Mouse (Mus musculus) limb, embryonic 14.5 days (tissue): ENCODE data around the gene Ubtd2. TPM values are rescaled to one million over a fixed set of nuclear protein-coding genes. Genes with fewer than 3 reads are reported as not detected.
A peak's percentile ranks its signal among the peaks of the same experiment; 100 is the strongest.

Source experiments
- ATAC-seq: fragments of 200-750 bp; cut with Nextera tagmentation; 2 replicates; pipeline ENCODE4 v1.8.0; 2017; ENCODE audit warnings: low read depth, moderate number of reproducible peaks, moderate TSS enrichment; ENCODE audit not compliant: low FRiP score
- DNase-seq: peaks from one replicate; pipeline ENCODE4 v3.0.0-alpha.2; 2015; ENCODE audit warnings: low spot score
- H3K27ac ChIP-seq: fragments of 300-500 bp; sonication (generic); replicated peaks from 2 replicates; pipeline ENCODE4 v1.5.1; 2014; ENCODE audit warnings: low read depth, mild to moderate bottlenecking, low read length, moderate library complexity, mixed read lengths
- H3K27me3 ChIP-seq: fragments of 300-500 bp; sonication (generic); 2 replicates; pipeline ENCODE4 v1.6.1; 2014; ENCODE audit warnings: low read length, mixed read lengths; ENCODE audit not compliant: control insufficient read depth, insufficient read depth
- H3K36me3 ChIP-seq: fragments of 300-500 bp; sonication (generic); 2 replicates; pipeline ENCODE4 v1.6.1; 2014; ENCODE audit warnings: mild to moderate bottlenecking, low read length, moderate library complexity, mixed read lengths; ENCODE audit not compliant: control insufficient read depth, insufficient read depth
- H3K4me1 ChIP-seq: fragments of 300-500 bp; sonication (generic); 2 replicates; pipeline ENCODE4 v1.6.1; 2014; ENCODE audit warnings: antibody characterized with exemption, low read length, mixed read lengths; ENCODE audit not compliant: control insufficient read depth, insufficient read depth
- H3K4me2 ChIP-seq: fragments of 300-500 bp; sonication (generic); replicated peaks from 2 replicates; pipeline ENCODE4 v1.6.1; 2014; ENCODE audit warnings: low read depth, mild to moderate bottlenecking, low read length, moderate library complexity; ENCODE audit not compliant: severe bottlenecking
- H3K4me3 ChIP-seq: fragments of 300-500 bp; sonication (generic); replicated peaks from 2 replicates; pipeline ENCODE4 v1.5.1; 2014; ENCODE audit warnings: low read length
- H3K9ac ChIP-seq: fragments of 300-500 bp; sonication (generic); 2 replicates; pipeline ENCODE4 v1.6.1; 2014; ENCODE audit warnings: mild to moderate bottlenecking, low read depth, low read length, moderate library complexity; ENCODE audit not compliant: severe bottlenecking
- H3K9me3 ChIP-seq: fragments of 300-500 bp; sonication (generic); 2 replicates; pipeline ENCODE4 v1.6.1; 2016; ENCODE audit warnings: low read length; ENCODE audit not compliant: control insufficient read depth
- POLR2A ChIP-seq: fragments of 200-500 bp; IDR thresholded peaks from 2 replicates; pipeline ENCODE4 v1.8.0; 2012; ENCODE audit warnings: inconsistent platforms, mild to moderate bottlenecking, moderate library complexity, borderline replicate concordance; ENCODE audit not compliant: insufficient read depth, insufficient read length; ENCODE audit errors: extremely low read depth
- WGBS: fragments of 180-500 bp; shearing (Covaris S2); extraction: QIAGEN DNeasy Blood & Tissue Kit; methylation state at CpG from one replicate; pipeline ENCODE4 v1.1.7; 2014; 5-methylcytosine and 5-hydroxymethylcytosine counted together
- polyA plus RNA-seq, 2 experiments: library from polyadenylated mRNA; depleted of rRNA in 1 of 2; stranded (reverse) in 1 of 2; unstranded in 1 of 2; fragments of >200 nt; fragmentation: Nextera tagmentation in 1 of 2; extraction: Ambion mirVana in 1 of 2; gene quantifications; 2 replicates each; pipeline versions ENCODE4 v1.2.1 to v1.2.3; 2012 to 2014

Gene Ubtd2
- polyA plus RNA-seq, 2 experiments = 78.1 to 107 TPM

DNA sequence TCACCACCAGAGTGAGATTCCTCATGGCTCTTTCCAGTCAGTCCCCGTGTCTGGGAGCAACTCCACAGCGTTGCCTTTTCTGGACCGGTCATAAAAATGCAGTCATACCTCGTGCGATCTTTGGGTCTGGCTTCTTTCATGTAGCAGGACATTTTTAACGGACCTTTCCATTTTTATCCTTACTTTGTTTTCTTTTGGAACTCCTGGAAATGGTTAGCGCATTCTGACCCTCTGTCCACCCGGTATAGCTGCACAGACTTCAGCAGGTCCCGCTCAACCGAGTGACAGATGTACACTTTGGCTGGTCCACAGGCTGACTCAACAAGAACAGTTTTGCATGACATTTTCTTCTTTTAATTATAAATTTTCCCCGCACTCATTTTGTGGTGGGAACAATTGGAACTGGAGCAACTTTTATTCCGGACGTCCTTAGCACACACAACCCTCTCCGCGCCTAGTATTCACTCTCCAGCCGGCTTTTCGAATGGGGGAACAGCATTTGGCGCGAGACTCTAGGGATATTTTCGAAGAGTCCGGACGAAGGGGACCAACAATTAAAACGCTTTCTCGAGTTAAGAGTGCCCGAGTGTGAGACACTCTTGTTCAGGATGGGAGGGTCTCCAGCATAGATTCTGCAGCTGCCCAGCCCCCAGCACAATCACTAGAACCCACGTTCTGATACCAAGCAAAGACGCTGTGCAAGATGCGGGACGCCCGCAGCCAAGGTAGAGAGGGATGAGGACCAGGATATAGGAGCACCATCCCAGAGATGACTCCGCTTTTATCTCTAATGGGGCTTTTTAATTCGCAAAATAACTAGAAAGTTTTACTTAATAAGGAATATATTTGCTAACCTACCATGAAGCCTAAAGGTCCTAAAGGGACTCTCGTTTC, 76.9 kb downstream of the Ubtd2 start, which contains the start of gene Efcab9:
Efcab9 (minus strand) TSS at position 211 of the 894 bp plus-strand sequence.
- no peaks in the 10 kb centered on the region for H3K9me3 ChIP-seq
- 5% methylated on average over 33 of the region's 33 CpGs for WGBS
- peak within 1 kb of the TSS; percentile 100 for H3K4me2 ChIP-seq
- 0 out of 2 replicates have a peak, but pooled peaks cover 3% of the 10 kb centered on the region for H3K4me1 ChIP-seq
- H3K27ac ChIP-seq = no peak within 1 kb of the TSS
- H3K4me3 ChIP-seq = peak within 1 kb of the TSS; percentile 68
- peak within 1 kb of the TSS; percentile 71 for H3K9ac ChIP-seq
- peaks cover 5% of the 10 kb centered on the region; the same call in 1 of the 2 replicates for H3K36me3 ChIP-seq
- DNase-seq (no peak), ATAC-seq (peak; percentile 1; the same call in 1 of the 2 replicates)
- H3K27me3 ChIP-seq = no peaks in the 10 kb centered on the region
- TF ChIP-seq POLR2A = no peak

DNA sequence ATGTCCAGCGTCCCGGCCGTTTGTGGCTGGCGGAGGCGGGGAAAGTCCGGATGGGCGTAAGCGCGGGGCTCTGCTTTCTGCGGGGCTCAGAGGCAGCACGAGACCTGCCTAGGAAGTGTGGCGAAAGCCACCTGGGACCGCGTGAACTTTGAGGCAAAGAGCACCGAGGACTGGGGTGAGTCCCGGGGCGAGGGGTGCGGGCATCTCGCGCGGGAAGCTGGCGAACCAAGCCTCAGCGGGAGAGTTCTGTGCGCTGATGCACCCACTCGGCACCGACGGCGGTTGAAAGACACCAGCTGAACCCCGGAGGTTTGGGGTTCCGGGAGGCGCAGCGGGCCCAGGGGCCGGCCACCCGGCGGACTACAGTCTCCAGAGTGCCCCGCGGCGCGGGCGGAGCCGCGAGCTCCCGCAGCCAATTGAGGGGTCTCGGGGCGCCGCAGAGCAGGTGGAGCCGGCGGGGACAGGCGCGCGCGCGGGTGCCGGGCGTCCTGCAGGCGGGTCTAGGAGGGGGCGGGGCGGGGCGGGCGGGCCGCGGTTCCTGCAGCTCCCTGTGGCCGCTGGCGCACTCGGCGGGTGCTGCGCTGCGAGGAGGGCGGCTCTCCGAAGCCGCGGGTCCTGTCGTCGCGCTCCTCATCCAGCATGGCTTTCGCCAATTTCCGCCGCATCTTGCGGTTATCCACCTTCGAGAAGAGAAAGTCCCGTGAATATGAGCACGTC, 77.8 kb downstream of the Ubtd2 start, which contains the start of gene Stk10:
Stk10 (plus strand) TSS at position 541 of the 717 bp plus-strand sequence.
- no peaks in the 10 kb centered on the region for H3K9me3 ChIP-seq

DNA sequence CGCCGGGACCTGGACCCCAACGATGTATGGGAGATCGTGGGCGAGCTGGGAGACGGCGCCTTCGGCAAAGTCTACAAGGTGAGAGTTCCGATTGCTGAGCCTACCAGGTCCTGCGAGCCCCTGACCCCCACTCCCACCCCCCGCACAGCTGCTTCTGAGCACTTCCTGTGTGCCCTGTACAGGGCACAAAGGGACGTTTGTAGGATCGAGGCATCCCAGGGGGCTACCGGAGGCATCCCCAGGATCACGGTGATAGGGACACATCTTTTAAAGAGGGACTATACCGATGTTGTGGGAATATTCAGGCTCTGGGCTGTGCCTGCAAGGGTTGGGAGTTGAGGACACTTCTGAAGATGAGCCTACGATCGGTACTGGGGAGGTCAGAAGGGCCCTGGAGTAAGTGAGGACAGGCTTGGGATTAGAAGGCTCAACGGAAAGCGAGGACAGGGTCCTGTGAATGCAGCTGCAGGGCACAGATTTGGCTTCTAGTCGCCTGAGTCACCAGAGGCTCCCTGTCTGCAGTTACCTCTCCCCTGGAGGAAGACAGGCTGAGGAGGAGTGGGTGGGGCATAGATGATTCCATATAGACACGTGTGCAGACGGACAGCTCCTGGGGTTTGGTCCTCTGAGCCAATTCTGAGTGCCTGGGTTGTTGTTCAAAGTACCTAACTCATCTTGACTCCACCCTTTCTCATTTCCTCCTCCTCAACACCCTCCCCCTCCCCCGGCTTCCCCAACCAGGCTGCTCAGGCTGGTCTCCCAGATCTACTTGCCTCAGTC, 78.5 kb downstream of the Ubtd2 start:
- peak overlapping the region; percentile 68 for H3K4me3 ChIP-seq
- no peaks in the 10 kb centered on the region for H3K27me3 ChIP-seq
- peak; percentile 47 for ATAC-seq
- 0 out of 2 replicates have a peak, but pooled peaks cover 3% of the 10 kb centered on the region for H3K4me1 ChIP-seq
- no peaks in the 10 kb centered on the region for H3K36me3 ChIP-seq
- TF ChIP-seq POLR2A = no peak
- H3K4me2 ChIP-seq = peak overlapping the region; percentile 100
- WGBS = under 1% methylated on average over 23 of the region's 24 CpGs
- H3K27ac ChIP-seq = no peak overlapping the region
- H3K9me3 ChIP-seq = no peaks in the 10 kb centered on the region
- DNase-seq = no peak
- H3K9ac ChIP-seq = peak overlapping the region; percentile 71

More for the DNA sequence above, 77.8 kb downstream of the Ubtd2 start, which contains the start of gene Stk10:
- no peaks in the 10 kb centered on the region for H3K36me3 ChIP-seq
- peak within 1 kb of the TSS; percentile 71 for H3K9ac ChIP-seq
- H3K4me3 ChIP-seq = peak within 1 kb of the TSS; percentile 68
- ATAC-seq (peak; percentile 92), DNase-seq (peak; percentile 88)
- peak within 1 kb of the TSS; percentile 100 for H3K4me2 ChIP-seq
- 0 out of 2 replicates have a peak, but pooled peaks cover 3% of the 10 kb centered on the region for H3K4me1 ChIP-seq
- under 1% methylated on average over 46 of the region's 82 CpGs for WGBS
- no peaks in the 10 kb centered on the region for H3K27me3 ChIP-seq
- TF ChIP-seq POLR2A = peak; percentile 67; the same call in 1 of the 2 replicates
- no peak within 1 kb of the TSS for H3K27ac ChIP-seq

DNA sequence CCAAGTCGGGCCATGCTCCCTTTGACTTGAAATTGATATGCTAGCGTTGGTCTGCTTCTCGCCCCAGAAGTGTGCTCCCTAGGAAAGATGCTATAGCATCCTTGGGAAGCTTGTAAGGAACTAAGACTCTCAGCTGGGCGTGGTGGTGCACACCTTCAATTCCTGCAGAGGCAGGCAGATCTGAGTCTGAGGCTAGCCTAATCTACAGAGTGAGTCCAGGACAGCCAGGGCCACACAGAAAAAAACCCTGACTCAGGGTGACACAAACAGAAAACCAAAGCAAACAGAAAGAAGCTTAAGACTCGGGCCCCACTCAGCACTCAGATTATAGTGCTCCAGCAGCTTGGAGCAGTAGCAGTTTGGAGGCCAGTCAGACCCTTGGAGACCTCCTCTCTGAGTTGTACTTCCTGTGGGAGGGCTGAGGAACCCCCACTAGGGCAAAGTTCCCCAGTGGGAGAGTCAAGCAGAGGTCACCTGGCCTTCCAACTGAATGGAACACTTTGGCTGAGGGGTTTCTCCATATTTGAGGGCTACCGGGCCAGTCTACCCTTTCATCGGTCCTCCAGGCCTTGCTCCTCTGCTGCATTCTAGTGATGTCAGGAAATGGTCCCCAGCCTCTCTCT, 79.4 kb downstream of the Ubtd2 start:
- ATAC-seq = no peak
- Histone ChIP-seq H3K4me2 (peak overlapping the region; percentile 100; the same call in 1 of the 2 replicates), H3K4me3 (peak overlapping the region; percentile 68; the same call in 1 of the 2 replicates)

More for the DNA sequence above, 79.4 kb downstream of the Ubtd2 start:
- DNase-seq = no peak
- Histone ChIP-seq H3K9me3 (no peaks in the 10 kb centered on the region), H3K4me1 (0 out of 2 replicates have a peak, but pooled peaks cover 3% of the 10 kb centered on the region), H3K36me3 (no peaks in the 10 kb centered on the region), H3K9ac (no peak overlapping the region), H3K27me3 (no peaks in the 10 kb centered on the region), H3K27ac (no peak overlapping the region)
- 71% methylated on average over 7 of the region's 7 CpGs for WGBS
- no peak for TF ChIP-seq POLR2A
